Mouse (Mus musculus) cortical plate, adult 2 months (tissue): ENCODE results near the gene Pank2. TPM values are rescaled to one million over a fixed set of nuclear protein-coding genes. Genes with fewer than 3 reads are reported as not detected.
A peak's percentile ranks its signal among the peaks of the same experiment; 100 is the strongest.

Source experiments
- H3K27ac ChIP-seq: fragments of 200-500 bp; 2 replicates; pipeline ENCODE4 v1.5.1; 2012; ENCODE audit warnings: low read length, control low read depth, inconsistent platforms; ENCODE audit not compliant: insufficient read depth
- H3K4me1 ChIP-seq: fragments of 200-500 bp; 2 replicates; pipeline ENCODE4 v1.6.1; 2011; ENCODE audit warnings: low read length; ENCODE audit not compliant: control insufficient read depth, insufficient read depth
- H3K4me3 ChIP-seq: fragments of 200-500 bp; 2 replicates; pipeline ENCODE4 v1.5.1; 2011; ENCODE audit warnings: mild to moderate bottlenecking, low read length, control low read depth; ENCODE audit not compliant: insufficient read depth
- CTCF ChIP-seq: fragments of 200-500 bp; IDR thresholded peaks from 2 replicates; pipeline ENCODE4 v1.5.1; 2011; ENCODE audit warnings: mild to moderate bottlenecking, control low read depth, low read length; ENCODE audit not compliant: insufficient read depth; ENCODE audit errors: extremely low read depth
- POLR2A ChIP-seq: fragments of 200-500 bp; IDR thresholded peaks from 2 replicates; pipeline ENCODE4 v1.6.1; 2011; ENCODE audit warnings: mild to moderate bottlenecking, low read length, control low read depth; ENCODE audit not compliant: insufficient read depth; ENCODE audit errors: extremely low read depth
- polyA plus RNA-seq: library from polyadenylated mRNA; depleted of rRNA; stranded (reverse); fragments of >200 nt; gene quantifications from 2 replicates; pipeline ENCODE4 v1.2.3, GENCODE M21; 2012

Gene Pank2
- polyA plus RNA-seq, 1 experiment = 35.5 TPM

- Histone ChIP-seq H3K4me1 (peaks cover 3% of the 10 kb centered on the region), H3K27ac (no peak overlapping the region), H3K4me3 (no peak overlapping the region)
- TF ChIP-seq CTCF (no peak), POLR2A (no peak)
These were observed 29.7 kb upstream of the Pank2 start for GRCm38 (mm10) chr2:131232558-131232957.

- Histone ChIP-seq H3K27ac (no peak within 1 kb of the TSS), H3K4me1 (peaks cover 3% of the 10 kb centered on the region), H3K4me3 (peak within 1 kb of the TSS; percentile 30)
- TF ChIP-seq POLR2A = peak; percentile 88
- no peak for TF ChIP-seq CTCF
These were observed 28.8 kb upstream of the Pank2 start, which contains the start of gene Mavs for GRCm38 (mm10) chr2:131233307-131234126. Mavs (plus strand) TSS chr2:131234063.

- Histone ChIP-seq H3K4me3 (peak overlapping the region; percentile 30), H3K27ac (no peak overlapping the region), H3K4me1 (peaks cover 3% of the 10 kb centered on the region)
- TF ChIP-seq POLR2A (no peak), CTCF (no peak)
These were observed 28.1 kb upstream of the Pank2 start for GRCm38 (mm10) chr2:131234127-131234650.

- peaks cover 3% of the 10 kb centered on the region for H3K4me1 ChIP-seq
- H3K4me3 ChIP-seq = no peak overlapping the region
- TF ChIP-seq POLR2A (no peak), CTCF (no peak)
- no peak overlapping the region for H3K27ac ChIP-seq
These were observed 27.2 kb upstream of the Pank2 start for GRCm38 (mm10) chr2:131234970-131235635.

GRCm38 (mm10) chr2:131242180-131242579 is 20.1 kb upstream of the Pank2 start:
- H3K27ac ChIP-seq = no peak overlapping the region
- H3K4me1 ChIP-seq = no peaks in the 10 kb centered on the region
- H3K4me3 ChIP-seq = no peak overlapping the region
- TF ChIP-seq CTCF = no peak
- no peak for TF ChIP-seq POLR2A

- Histone ChIP-seq H3K4me1 (no peaks in the 10 kb centered on the region), H3K4me3 (no peak overlapping the region), H3K27ac (no peak overlapping the region)
- TF ChIP-seq CTCF = no peak
These were observed 19.4 kb upstream of the Pank2 start for GRCm38 (mm10) chr2:131242929-131243328.

- Histone ChIP-seq H3K4me3 (no peak overlapping the region), H3K27ac (no peak overlapping the region), H3K4me1 (no peaks in the 10 kb centered on the region)
- TF ChIP-seq POLR2A = no peak
- peak; percentile 66 for TF ChIP-seq CTCF
These were observed 8.5 kb upstream of the Pank2 start for GRCm38 (mm10) chr2:131253681-131254328.

GRCm38 (mm10) chr2:131254329-131254713 is 8.0 kb upstream of the Pank2 start:
- H3K4me1 ChIP-seq = no peaks in the 10 kb centered on the region
- H3K27ac ChIP-seq = no peak overlapping the region
- H3K4me3 ChIP-seq = no peak overlapping the region
- no peak for TF ChIP-seq POLR2A
- no peak for TF ChIP-seq CTCF

- no peaks in the 10 kb centered on the region for H3K4me1 ChIP-seq
- no peak overlapping the region for H3K27ac ChIP-seq
- no peak overlapping the region for H3K4me3 ChIP-seq
- TF ChIP-seq CTCF = no peak
- no peak for TF ChIP-seq POLR2A
These were observed 6.6 kb upstream of the Pank2 start for GRCm38 (mm10) chr2:131255738-131256137.

- Histone ChIP-seq H3K27ac (no peak overlapping the region), H3K4me3 (no peak overlapping the region), H3K4me1 (0 out of 2 replicates have a peak, but pooled peaks cover 2% of the 10 kb centered on the region)
- no peak for TF ChIP-seq CTCF
- no peak for TF ChIP-seq POLR2A
These were observed 3.6 kb upstream of the Pank2 start for GRCm38 (mm10) chr2:131258693-131259092.
